Mouse (Mus musculus) liver, postnatal 0 days (tissue): ENCODE data around the gene Alg14. TPM values are rescaled to one million over a fixed set of nuclear protein-coding genes. Genes with fewer than 3 reads are reported as not detected.

Experiments used
- ATAC-seq: fragments of 200-750 bp; cut with Nextera tagmentation; 2 replicates; pipeline ENCODE4 v1.8.0; 2017; ENCODE audit warnings: mild to moderate bottlenecking, moderate library complexity
- DNase-seq: peaks from one replicate; pipeline ENCODE4 v3.0.0-alpha.2; 2016
- H3K27ac ChIP-seq: fragments of 300-500 bp; sonication (generic); 2 replicates; pipeline ENCODE4 v1.5.1; 2014; ENCODE audit warnings: antibody characterized with exemption, moderate library complexity, mild to moderate bottlenecking, low read depth
- H3K27me3 ChIP-seq: fragments of 300-500 bp; sonication (generic); 2 replicates; pipeline ENCODE4 v1.6.1; 2014; ENCODE audit warnings: low read length, control low read depth, mixed read lengths; ENCODE audit not compliant: insufficient read depth
- H3K36me3 ChIP-seq: fragments of 300-500 bp; sonication (generic); replicated peaks from 2 replicates; pipeline ENCODE4 v1.6.1; 2014; ENCODE audit warnings: mild to moderate bottlenecking, control low read depth, low read length, moderate library complexity, mixed read lengths; ENCODE audit not compliant: insufficient read depth
- H3K4me1 ChIP-seq: fragments of 300-500 bp; sonication (generic); 2 replicates; pipeline ENCODE4 v1.6.1; 2014; ENCODE audit warnings: antibody characterized with exemption, mild to moderate bottlenecking, control low read depth; ENCODE audit not compliant: insufficient read depth
- H3K4me2 ChIP-seq: fragments of 300-500 bp; sonication (generic); 2 replicates; pipeline ENCODE4 v1.6.1; 2014; ENCODE audit warnings: low read depth, mild to moderate bottlenecking, low read length, moderate library complexity, mixed read lengths
- H3K4me3 ChIP-seq: fragments of 300-500 bp; sonication (generic); 2 replicates; pipeline ENCODE4 v1.5.1; 2014; ENCODE audit warnings: low read depth, low read length
- H3K9ac ChIP-seq: fragments of 300-500 bp; sonication (generic); replicated peaks from 2 replicates; pipeline ENCODE4 v1.6.1; 2014; ENCODE audit warnings: mild to moderate bottlenecking, moderate library complexity
- H3K9me3 ChIP-seq: fragments of 300-500 bp; sonication (generic); 2 replicates; pipeline ENCODE4 v1.6.1; 2016; ENCODE audit warnings: mild to moderate bottlenecking, control low read depth, low read length, mixed read lengths
- CTCF ChIP-seq: sonication (generic); IDR thresholded peaks from 2 replicates; pipeline ENCODE4 v1.5.1; 2016; ENCODE audit warnings: antibody characterized with exemption, low read depth
- EP300 ChIP-seq: IDR thresholded peaks from 2 replicates; pipeline ENCODE4 v1.6.1; 2016; ENCODE audit warnings: antibody characterized with exemption, low read depth, mild to moderate bottlenecking
- WGBS: fragments of 180-500 bp; shearing (Covaris S2); extraction: QIAGEN DNeasy Blood & Tissue Kit; methylation state at CpG from one replicate; pipeline ENCODE4 v1.1.7; 2014; ENCODE audit not compliant: insufficient replicate concordance; 5-methylcytosine and 5-hydroxymethylcytosine counted together
- polyA plus RNA-seq: library from polyadenylated mRNA; unstranded; fragments of >200 nt; fragmentation: Nextera tagmentation; extraction: Ambion mirVana; gene quantifications from 2 replicates; pipeline ENCODE4 v1.2.1, GENCODE M21; 2015

Gene Alg14
- polyA plus RNA-seq, 1 experiment from 2014 or later, result 20.1 TPM

- 33% methylated on average over 2 of the region's 2 CpGs for WGBS
Measured at GRCm38 (mm10) chr3:121338687-121339086, 47.1 kb downstream of the Alg14 start.

GRCm38 (mm10) chr3:121340321-121340761, 48.8 kb downstream of the Alg14 start:
- Histone ChIP-seq H3K4me2 (no peak overlapping the region), H3K4me1 (peaks cover 32% of the 10 kb centered on the region), H3K4me3 (no peak overlapping the region), H3K27me3 (no peaks in the 10 kb centered on the region), H3K36me3 (no peaks in the 10 kb centered on the region), H3K9ac (no peak overlapping the region), H3K27ac (peak overlapping the region; percentile 35), H3K9me3 (no peaks in the 10 kb centered on the region)
- DNase-seq, result no peak
- ATAC-seq, result no peak
- WGBS, result 20% methylated on average over 7 of the region's 7 CpGs
- TF ChIP-seq CTCF (no peak), EP300 (no peak)

More at GRCm38 (mm10) chr3:121338687-121339086, 47.1 kb downstream of the Alg14 start:
- Histone ChIP-seq H3K4me2 (no peak overlapping the region), H3K27me3 (no peaks in the 10 kb centered on the region), H3K27ac (no peak overlapping the region), H3K36me3 (no peaks in the 10 kb centered on the region), H3K4me1 (peaks cover 18% of the 10 kb centered on the region), H3K9ac (no peak overlapping the region), H3K4me3 (no peak overlapping the region), H3K9me3 (no peaks in the 10 kb centered on the region)
- DNase-seq, result no peak
- no peak for ATAC-seq
- no peak for TF ChIP-seq EP300
- TF ChIP-seq CTCF, result no peak

GRCm38 (mm10) chr3:121343224-121343623, 51.7 kb downstream of the Alg14 start:
- ATAC-seq, result no peak
- H3K4me3 ChIP-seq, result no peak overlapping the region
- peaks cover 38% of the 10 kb centered on the region for H3K4me1 ChIP-seq
- no peak overlapping the region for H3K9ac ChIP-seq
- TF ChIP-seq EP300 (no peak), CTCF (no peak)
- H3K36me3 ChIP-seq, result no peaks in the 10 kb centered on the region
- H3K27ac ChIP-seq, result no peak overlapping the region
- 73% methylated on average over 7 of the region's 7 CpGs for WGBS
- H3K4me2 ChIP-seq, result no peak overlapping the region
- DNase-seq, result no peak
- H3K9me3 ChIP-seq, result no peaks in the 10 kb centered on the region
- no peaks in the 10 kb centered on the region for H3K27me3 ChIP-seq

- no peak overlapping the region; the same call in 1 of the 2 replicates for H3K9ac ChIP-seq
- H3K27me3 ChIP-seq, result no peaks in the 10 kb centered on the region
- no peaks in the 10 kb centered on the region for H3K9me3 ChIP-seq
- H3K4me3 ChIP-seq, result no peak overlapping the region
- H3K4me2 ChIP-seq, result peak overlapping the region; percentile 26; the same call in 1 of the 2 replicates
- TF ChIP-seq CTCF, result no peak
- no peak for TF ChIP-seq EP300
- WGBS, result 21% methylated on average over 8 of the region's 8 CpGs
- DNase-seq (no peak), ATAC-seq (no peak)
- H3K27ac ChIP-seq, result peak overlapping the region; percentile 90
- H3K36me3 ChIP-seq, result no peaks in the 10 kb centered on the region
- H3K4me1 ChIP-seq, result peaks cover 38% of the 10 kb centered on the region
Measured at GRCm38 (mm10) chr3:121344056-121344945, 52.7 kb downstream of the Alg14 start.

DNA sequence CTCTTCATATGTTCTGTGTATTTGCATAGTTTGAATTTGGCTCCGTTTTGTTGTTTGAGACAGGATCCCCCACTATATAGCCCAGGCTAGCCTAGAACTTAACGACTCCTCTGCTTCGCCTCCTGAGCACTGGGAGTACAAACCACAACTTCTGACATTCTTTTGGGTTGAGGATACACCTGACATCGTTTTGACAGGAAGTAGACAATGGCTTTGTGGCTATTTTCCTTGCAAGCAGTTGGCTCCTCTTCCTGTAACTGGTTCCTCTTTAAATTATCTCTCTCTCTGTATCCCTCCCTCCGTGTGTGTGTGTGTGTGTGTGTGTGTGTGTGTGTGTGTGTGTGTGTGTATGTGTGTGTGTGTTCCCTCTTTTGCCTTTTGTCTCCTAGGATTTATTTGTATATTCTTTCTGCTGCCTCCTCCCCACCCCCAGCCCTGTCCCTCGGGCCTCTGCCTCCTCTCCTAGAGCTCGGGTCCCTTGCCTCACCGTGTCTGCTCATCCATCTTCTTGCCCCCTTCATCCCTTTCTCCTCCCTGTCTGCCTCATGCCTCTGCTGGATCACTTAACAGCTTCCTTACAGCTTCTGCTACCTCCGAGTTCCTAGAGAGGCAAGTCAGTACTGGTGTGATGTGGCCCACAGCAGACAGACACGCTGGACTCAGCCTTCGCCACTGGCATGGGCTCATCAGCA, 53.5 kb downstream of the Alg14 start:
- ATAC-seq, result peak; percentile 35
- Histone ChIP-seq H3K27ac (peak overlapping the region; percentile 90), H3K9ac (no peak overlapping the region; the same call in 1 of the 2 replicates), H3K27me3 (no peaks in the 10 kb centered on the region), H3K9me3 (no peaks in the 10 kb centered on the region), H3K4me2 (peak overlapping the region; percentile 39; the same call in 1 of the 2 replicates), H3K36me3 (no peaks in the 10 kb centered on the region), H3K4me3 (no peak overlapping the region), H3K4me1 (peaks cover 38% of the 10 kb centered on the region)
- no peak for TF ChIP-seq CTCF
- no peak for TF ChIP-seq EP300
- DNase-seq, result peak; percentile 33
- WGBS, result 18% methylated on average over 11 of the region's 11 CpGs

DNA sequence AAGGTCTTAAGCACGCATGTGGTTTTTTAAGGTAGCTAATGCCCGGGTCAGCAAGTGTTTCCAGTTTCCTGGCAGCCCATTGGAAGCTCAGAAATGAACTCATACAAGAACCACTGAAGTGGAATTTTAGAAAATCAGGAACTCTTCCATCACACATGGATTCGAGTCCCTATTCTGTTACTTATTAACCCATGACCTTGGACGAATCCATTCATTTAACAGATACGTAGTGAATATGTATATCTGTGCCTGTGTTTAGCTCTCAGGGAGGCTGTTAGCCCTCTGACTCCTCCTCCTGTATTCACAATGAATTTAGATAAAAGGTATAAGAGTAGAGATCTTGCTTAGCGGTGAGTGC, 54.0 kb downstream of the Alg14 start:
- Histone ChIP-seq H3K4me1 (peaks cover 34% of the 10 kb centered on the region), H3K36me3 (no peaks in the 10 kb centered on the region), H3K27ac (peak overlapping the region; percentile 90), H3K27me3 (no peaks in the 10 kb centered on the region), H3K9ac (no peak overlapping the region; the same call in 1 of the 2 replicates), H3K4me2 (peak overlapping the region; percentile 63), H3K4me3 (no peak overlapping the region), H3K9me3 (no peaks in the 10 kb centered on the region)
- peak; percentile 65 for ATAC-seq
- WGBS, result 34% methylated on average over 6 of the region's 6 CpGs
- TF ChIP-seq CTCF, result no peak
- no peak for DNase-seq
